Mouse (Mus musculus) left cerebral cortex, postnatal 14 days (tissue): ENCODE results near the gene Hist2h2bb. TPM values are rescaled to one million over a fixed set of nuclear protein-coding genes. Genes with fewer than 3 reads are reported as not detected.
"Not testable (repeated sequence)": the region's sequence is repeated elsewhere in the genome, so short reads cannot be mapped to it uniquely, and the experiment has no call there.

Experiments
- DNase-seq, 2 experiments: peaks; one replicate each; pipeline ENCODE4 v3.0.0; 2021 to 2022; ENCODE audit warnings: low spot score in 2 of 2, mixed read lengths in 1 of 2
- intact Hi-C: fragments of 180-260 bp; cut with DNase I; formaldehyde crosslinking; loops from one replicate; pipeline ENCODE4 v1.15.1; 2025
- total RNA-seq, 2 experiments: library from RNA; stranded (reverse); gene quantifications; 2 replicates each; pipeline ENCODE4 v1.2.3; 2021

The Hist2h2bb gene
- total RNA-seq, 2 experiments from 2014 or later: 127 to 148 TPM

- DNase-seq, intact Hi-C loops: not testable (repeated sequence)
Observed at GRCm38 (mm10) chr3:96238954-96239793, 30.4 kb upstream of the Hist2h2bb start, which contains the start of gene Hist2h3c2. TSS of gene Hist2h3c2 (minus strand) at chr3:96239127.

GRCm38 (mm10) chr3:96239949-96240798, 29.4 kb upstream of the Hist2h2bb start, which contains the start of gene Hist2h2aa2:
TSS of gene Hist2h2aa2 (minus strand) at chr3:96240276.
- intact Hi-C loops: not testable (repeated sequence)
- DNase-seq: peak; percentile 95 to 99

DNA sequence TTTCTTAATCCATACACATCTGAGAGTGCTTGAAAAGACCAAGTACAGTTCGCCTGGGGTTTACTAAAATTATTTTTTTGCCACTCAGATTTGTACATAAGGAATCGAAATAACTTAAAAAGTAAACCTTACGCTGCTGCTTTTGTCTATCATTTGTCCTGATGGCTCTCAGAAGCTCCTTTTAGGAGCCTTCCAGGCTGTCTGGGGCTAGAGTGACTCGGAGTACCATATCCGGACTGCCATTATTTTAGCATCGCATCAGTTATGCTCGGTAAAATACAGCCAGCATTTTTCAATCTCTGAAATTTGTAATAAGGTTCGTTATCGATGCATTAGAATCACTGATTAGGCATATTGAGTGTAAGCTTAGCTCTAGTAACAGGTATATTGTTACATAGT, 28.8 kb upstream of the Hist2h2bb start:
- DNase-seq: no peak
- intact Hi-C loops: no loop called here

GRCm38 (mm10) chr3:96243921-96244572, 25.5 kb upstream of the Hist2h2bb start:
- intact Hi-C loops: no loop called here
- no peak for DNase-seq

DNA sequence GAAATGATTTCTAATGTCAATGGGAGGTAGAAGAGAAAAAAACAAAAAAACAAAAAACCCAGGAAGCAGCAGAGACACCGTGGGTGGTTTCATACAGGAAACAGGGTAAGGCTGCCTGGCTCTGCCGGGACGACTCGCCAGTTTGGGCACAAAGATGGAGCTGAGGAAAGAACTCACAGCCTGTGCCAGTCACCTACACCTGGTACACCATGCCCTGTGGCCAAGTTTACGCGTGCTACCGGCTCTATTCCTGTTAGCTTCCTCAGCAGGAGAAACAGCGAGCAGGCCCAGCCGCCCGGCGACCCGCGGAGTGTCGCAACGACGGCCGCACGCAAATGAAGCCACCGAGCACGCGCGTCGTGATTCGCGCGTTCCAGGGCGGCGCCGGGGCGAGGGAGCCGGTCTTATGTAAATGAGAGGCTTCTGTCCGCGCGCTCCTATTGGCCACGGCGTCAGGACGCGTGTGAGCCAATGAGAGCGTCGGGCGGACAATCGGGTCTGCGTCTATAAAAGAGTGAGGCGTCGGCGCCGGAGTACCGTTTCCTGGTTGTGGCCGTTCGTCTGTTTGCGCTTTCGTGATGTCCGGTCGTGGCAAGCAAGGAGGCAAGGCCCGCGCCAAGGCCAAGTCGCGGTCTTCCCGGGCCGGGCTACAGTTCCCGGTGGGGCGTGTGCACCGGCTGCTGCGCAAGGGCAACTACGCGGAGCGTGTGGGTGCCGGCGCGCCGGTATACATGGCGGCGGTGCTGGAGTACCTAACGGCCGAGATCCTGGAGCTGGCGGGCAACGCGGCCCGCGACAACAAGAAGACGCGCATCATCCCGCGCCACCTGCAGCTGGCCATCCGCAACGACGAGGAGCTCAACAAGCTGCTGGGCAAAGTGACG, 24.3 kb upstream of the Hist2h2bb start, which contains the start of gene Hist2h2aa1:
Gene Hist2h2aa1 (plus strand): TSS at position 495 of the 884 bp plus-strand sequence.
- peak; percentile 86 for DNase-seq
- intact Hi-C loops: not testable (repeated sequence)

GRCm38 (mm10) chr3:96246018-96246417, 23.5 kb upstream of the Hist2h2bb start:
- DNase-seq, intact Hi-C loops: not testable (repeated sequence)

DNA sequence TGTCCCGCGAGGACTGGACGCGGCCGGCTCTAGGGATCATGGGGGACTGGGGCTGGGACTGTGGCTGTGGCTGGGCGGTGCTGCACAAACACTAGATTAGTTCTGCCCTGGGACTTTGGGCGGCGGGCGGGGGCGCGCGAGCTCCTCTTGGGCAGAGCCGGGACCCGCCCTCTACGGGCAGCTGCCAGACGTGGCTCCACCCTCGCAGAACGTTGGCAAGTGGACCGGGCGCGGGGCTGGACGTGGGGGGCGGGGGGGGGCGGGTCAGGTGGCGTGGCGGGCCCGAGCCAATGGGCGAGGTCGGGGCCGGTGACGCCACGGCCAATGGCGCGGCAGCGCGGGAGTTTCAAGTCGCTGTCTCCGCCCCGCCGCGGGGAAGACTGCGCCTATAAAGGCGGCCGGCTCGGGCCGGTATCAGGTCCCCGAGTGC, 23.1 kb upstream of the Hist2h2bb start, which contains the start of gene Hist2h3c1:
Gene Hist2h3c1 (plus strand): TSS at position 259 of the 430 bp plus-strand sequence.
- intact Hi-C loops, DNase-seq: not testable (repeated sequence)

DNA sequence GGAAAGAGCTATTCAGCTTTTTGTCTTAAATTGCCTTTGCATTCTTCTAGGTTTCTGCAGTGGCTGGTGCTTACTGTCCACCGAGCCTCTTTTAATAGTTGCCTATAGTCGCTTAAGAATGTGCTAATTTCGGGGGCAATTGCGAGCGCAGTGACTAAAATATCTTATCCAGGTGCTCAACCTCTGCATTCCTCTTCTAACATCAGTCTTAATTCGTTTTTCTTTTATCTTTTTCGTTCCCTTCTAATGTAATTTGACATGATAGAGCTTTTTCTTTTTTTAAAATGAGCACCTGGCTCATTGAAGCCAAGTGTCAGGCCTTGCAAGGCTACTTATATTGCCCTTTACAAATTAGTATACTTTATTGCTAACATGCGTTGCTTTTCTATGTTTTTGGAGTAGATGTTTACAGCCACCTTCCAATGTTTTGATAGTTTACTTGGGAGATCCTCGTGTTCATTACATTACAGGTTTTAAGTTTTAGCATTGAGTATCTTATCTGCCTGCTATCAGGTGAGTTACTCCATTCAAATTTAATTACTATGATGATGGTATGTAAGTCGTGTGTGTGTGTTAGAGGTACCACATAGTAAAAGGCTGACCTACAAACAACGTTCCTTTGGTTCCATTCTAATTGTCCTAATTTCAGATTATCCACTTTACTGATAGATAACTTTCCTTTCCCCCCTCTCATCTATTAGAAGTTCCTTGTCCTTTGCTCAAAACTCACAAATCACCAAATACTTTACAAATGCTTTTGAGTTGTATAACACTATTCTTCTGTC, 22.0 kb upstream of the Hist2h2bb start:
- DNase-seq: no peak
- intact Hi-C loops: no loop called here

- no peak for DNase-seq
- intact Hi-C loops: no loop called here
Observed at GRCm38 (mm10) chr3:96248141-96249033, 21.2 kb upstream of the Hist2h2bb start.

DNA sequence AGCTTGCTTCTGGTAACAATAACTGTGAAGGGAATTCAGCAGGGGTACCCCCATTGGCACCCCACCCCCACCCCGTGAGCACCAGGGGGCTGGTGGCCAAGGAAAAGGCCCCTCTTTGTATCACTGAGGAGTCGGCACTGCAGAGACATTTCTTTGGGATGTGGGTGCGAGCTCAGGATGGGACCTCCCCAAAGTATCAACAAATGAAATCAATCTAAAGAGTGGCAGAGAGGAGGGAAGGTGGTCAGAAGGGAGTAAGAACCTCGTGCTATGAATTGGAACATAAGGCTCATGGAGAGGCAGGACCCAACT, 20.6 kb upstream of the Hist2h2bb start:
- DNase-seq: no peak
- intact Hi-C loops: no loop called here

GRCm38 (mm10) chr3:96250890-96251289, 18.7 kb upstream of the Hist2h2bb start:
- intact Hi-C loops: no loop called here
- no peak for DNase-seq

- intact Hi-C loops: no loop called here
- DNase-seq: no peak
Observed at GRCm38 (mm10) chr3:96251787-96252186, 17.8 kb upstream of the Hist2h2bb start.

DNA sequence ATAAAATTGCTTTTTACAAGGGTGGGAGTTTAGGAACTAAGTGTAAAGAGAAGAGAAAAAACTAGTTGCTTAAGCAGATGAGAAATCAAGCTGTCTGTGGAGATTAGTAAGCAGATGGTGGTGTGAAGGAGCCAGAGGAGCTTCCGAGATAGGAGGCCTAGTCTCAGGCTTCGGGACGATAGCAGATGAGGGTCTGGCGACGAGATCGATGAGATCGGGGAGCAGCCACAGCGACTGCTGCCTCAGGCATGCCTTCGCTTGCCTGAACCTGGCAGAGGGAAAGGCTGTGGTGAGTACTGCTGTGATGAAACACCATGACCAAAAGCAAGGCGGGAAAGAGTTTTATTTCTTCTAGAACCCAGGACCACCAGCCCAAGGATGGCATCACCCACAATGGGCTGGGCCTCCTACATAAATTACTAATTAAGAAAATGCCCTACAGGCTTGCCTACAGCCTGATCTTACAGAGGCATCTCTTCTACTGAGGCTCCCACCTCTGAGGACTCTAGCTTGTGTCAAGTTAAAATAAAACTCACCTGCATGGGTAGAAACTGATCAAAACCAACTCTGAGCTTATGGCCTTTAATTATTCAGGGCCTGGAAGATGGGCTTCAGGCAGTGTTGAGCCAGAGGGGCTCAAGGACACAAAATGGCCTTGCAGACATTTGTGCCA, 14.7 kb upstream of the Hist2h2bb start:
- intact Hi-C loops: no loop called here
- no peak for DNase-seq

GRCm38 (mm10) chr3:96255926-96256593, 13.5 kb upstream of the Hist2h2bb start:
- DNase-seq: no peak
- intact Hi-C loops: no loop called here

DNA sequence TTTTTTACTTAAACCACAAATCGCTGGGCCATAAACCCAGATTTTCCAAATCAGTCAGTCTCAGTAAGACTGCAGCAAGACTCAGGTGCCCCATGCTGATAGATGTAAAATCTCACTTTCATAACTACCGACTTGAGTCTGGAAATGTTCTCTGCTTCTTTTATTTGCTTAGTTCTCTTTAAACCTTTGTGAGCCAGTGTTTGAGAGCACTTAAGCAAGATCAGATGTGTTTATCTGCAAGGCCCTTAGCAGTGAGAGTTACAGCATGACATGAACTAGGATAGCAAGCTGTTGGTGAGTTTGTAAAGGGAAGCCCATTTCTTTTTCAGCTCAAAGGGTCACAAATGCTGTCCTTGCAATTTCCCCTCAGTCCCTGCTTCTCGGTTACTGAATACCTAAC, 12.4 kb upstream of the Hist2h2bb start:
- DNase-seq: no peak
- intact Hi-C loops: no loop called here

GRCm38 (mm10) chr3:96260220-96260619, 9.3 kb upstream of the Hist2h2bb start:
- peak in 1 of 2 experiments; percentile 56 for DNase-seq
- intact Hi-C loops: no loop called here
